Mouse (Mus musculus) layer of hippocampus, adult 11-12 months (tissue): ENCODE data around the gene Itgae.

ENCODE experiments used
- DNase-seq: peaks from one replicate; pipeline ENCODE4 v3.0.0; 2022; ENCODE audit warnings: low spot score

Itgae gene

DNA sequence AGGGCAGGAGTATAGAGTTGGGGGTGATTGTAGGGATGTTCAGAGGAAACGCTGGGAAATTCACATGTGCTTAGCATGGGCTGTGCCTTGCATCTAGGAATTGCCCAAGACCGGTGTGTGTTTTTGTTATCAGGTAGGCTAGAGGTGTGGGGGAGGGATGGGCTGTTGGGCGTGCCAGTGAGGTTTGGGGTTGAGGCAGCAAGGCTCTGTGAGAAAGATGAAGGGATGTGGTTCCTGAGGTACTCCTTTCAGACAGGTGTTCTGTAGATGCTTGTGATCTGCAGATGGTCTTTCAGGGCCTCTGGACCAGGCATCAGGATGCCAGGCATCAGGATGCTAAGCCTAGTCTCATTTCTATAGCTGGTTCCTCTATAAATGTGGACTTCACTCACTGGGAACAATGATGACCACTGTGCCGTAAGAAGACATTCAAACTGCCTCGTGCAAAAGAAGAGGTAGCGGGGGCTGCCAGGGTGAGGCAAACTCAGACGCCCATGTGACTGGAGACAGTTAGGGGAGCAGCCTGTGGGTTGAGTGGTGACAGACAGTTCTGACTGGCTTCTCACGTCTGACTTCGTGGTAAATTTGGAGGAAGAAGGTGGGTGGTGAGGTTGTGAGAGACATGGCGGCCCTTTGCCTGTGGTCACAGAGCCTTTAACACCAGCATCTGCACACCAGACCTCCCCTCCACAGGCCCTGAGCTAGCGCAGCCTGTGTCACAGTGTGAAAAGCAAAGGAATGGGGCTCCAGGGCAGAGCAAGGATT is 4.0 kb downstream of the Itgae start:
- no peak for DNase-seq

DNA sequence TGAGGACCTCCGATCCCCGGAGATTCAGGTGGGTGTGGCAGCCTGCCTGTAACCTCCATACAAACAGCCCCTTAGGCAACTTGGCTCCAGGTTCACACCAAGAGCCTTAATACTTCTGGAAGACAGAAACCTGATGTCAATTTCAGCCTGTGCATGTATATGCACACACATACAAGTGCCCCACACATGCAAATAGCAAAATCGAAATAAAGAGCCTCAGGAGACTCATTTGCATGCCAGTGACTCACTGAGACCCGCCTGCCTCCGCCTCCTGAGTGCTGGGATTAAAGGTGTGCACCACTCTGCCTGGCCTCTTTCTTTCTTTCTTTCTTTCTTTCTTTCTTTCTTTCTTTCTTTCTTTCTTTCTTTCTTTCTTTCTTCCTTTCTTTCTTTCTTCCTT is 8.5 kb downstream of the Itgae start:
- no peak for DNase-seq

DNA sequence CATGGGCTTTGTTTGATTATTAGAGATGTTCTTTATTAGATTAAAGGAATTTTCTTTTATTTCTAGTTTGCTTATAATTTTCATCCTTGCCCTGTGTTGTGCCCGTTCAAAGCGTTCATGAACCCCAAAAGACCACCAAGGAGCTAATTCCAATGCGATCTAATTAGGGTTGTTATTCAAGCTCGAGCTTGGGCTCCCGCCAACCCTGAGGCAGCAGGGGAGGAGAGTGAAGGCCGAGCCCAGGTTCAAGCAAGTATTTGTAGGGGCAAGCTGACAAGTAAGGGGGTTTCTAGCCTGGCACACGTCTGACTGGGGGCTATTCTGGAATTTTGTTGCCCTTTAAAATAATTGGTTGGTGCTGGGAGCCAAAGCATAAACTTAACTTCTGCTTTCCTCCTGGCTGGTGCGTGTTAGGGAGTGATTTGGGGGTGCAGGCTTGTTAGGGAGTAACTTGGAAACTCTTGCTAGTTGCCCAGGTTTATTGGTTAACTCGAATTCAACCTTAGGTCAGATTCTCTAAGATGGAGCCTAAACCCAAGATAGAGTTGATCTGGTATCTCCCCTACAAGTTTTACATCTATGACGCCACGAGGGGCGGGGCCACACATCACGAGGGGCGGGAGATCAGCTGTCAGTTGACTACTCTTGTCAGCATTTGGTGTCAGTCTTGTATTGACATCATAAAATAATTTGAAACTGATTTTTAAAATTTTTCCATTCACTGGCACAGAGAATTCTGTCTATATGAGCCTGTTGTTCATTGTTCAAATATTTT is 9.8 kb downstream of the Itgae start:
- no peak for DNase-seq

DNA sequence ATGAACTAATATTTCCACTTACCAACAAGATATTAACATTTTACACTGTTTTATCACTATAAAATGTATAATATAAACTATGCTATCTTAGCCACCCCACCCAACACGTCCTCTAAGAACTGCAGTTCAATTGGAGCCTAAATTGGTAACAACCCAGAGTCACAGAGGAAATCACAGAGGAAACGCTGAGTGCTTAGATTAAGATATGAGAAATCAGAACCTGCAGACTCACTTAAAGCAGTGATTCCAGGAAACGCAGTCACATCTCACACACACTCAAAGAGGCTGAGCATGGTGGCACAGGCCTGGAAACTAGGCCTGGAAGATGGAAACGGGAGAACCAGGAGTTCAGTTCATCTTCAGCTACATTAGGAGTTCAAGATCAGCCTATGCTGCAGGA is 10.9 kb downstream of the Itgae start:
- no peak for DNase-seq

DNA sequence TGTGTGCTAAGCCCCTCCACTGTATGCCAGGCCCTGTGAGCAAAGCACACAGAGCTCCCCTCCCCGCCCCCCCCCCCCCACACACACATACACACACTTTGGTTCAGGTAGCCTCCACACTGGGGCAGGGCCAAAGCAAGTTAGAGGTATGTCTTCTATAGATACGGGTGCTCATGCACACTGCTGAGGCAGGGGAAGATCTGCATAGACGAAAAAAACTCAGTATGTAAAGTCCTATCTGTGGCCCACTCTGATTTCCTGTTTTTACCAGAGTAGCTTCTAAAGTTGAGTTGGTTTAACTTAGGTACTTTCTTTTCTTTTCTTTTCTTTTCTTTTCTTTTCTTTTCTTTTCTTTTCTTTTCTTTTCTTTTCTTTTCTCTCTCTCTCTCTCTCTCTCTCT is 14.9 kb downstream of the Itgae start:
- no peak for DNase-seq

DNA sequence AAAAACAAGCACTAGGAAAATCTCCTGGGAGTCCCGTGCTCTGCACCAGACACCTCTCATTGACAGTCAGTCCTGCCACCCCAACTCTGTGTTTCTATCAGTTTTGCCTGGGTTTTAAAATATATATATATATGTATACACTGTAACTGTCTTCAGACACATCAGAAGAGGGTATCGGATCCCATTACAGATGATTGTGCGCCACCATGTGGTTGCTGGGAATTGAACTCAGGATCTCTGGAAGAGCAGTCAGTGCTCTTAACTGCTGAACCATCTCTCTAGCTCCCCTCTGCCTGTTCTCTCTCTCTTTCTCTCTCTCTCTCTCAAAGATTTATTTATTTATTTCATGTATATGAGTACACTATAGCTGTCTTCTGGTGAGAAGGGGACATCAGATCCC is 17.0 kb downstream of the Itgae start:
- DNase-seq: peak; percentile 55

DNA sequence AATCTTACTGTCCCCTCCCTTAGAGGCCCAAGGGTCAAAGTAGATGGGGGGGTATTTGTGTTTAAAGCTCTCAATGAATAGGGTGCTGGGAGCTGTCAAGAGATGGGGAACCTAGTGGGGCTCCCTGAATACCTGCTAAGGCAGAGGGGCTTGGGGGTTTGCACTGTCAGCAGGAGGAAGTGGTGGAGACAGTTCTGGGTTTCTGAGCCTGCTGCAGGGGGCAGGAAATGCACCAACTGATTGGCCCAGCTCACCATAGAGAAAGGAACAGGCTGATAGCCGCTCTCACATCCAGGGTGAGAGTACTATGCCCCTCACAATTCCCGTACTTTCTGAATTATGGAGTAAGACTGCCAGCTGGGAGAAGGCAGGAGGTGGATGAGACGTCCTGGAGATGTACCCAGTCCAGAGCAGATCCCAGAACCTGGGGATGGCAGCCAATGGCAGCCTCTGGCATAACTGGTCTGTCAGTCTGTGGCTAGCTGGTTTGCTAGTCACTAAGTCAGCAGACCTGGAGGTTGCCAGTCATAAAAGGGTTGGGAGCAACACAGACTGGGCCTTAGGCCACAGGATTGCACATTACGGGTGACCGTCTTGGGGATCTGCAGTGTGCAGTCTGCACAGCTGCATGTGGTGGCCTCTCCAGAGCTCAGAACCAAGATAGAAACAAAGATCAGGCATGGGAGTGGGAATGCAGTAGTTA is 18.0 kb downstream of the Itgae start:
- no peak for DNase-seq

DNA sequence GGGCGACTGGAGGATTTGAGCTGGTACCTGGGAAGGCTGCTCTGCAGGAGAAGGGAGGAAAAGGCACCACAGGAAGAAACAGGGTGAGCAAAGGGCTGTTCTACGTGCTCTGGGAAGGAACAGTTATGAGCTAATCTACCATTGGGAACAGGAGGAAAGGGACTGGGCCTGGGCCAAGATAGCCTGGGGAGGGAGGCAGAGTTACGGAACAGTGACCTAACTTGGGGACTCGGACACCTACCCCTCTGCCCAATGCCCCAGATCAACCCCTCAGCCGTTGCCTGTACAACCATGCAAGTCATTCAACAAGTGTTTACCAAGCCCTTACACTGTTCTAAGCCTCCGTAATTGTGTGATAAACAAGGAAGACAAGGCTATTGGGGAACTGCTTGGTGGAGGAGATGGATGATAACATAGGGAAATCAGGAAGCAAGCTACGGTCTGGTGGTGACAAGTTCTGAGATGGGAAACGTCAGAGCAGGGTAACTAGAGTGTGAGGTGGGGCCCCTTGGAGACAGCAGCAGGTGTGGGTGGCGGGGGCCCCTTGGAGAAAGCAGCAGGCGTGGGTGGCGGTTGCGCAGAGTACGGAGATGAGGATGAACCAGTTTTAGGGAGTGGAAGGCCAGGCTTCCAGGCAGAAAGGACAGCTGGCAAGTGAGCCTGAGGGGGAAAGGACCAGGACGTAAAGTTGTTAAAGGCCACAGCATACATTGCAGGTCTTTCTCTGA is 18.7 kb downstream of the Itgae start:
- no peak for DNase-seq

DNA sequence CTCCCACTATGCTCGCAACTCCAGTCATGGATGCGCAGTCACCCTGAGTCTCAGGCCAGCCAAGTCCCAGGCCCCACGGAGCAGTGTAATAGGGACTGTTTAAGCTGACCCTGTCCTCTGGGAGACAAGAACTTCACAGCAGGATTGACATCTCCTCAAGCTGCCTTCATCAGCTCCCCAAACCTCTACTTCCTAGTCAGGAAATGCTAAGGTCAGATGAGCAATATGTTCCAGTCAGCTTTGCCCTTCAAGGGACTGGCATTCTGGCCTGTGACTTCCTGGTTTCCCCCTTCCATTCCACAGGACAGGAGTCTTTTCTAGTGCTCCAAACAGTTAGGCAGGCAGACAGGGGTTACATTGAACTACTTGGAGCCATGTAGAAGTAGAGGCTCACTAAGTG is 19.6 kb downstream of the Itgae start:
- DNase-seq: no peak

DNA sequence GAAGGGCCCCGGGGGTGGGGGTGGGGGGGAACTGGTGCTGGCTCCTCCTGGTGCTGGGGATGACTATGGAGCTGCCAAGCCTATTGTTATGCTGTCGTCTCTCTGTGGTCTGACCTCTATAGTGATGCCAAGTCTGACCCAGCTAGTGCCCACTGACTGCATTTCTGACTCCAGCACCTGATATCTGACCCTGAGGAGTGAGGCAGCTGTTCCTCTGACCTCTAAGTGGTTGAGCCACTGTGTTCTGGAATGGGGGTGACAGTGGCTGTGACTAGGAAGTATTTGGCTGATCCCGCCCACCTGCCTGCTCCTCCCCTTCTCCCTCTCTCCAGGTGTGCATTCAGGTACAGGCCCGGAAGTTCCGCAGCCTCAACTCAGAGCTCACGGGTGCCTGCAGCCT is 21.0 kb downstream of the Itgae start:
- DNase-seq: no peak

DNA sequence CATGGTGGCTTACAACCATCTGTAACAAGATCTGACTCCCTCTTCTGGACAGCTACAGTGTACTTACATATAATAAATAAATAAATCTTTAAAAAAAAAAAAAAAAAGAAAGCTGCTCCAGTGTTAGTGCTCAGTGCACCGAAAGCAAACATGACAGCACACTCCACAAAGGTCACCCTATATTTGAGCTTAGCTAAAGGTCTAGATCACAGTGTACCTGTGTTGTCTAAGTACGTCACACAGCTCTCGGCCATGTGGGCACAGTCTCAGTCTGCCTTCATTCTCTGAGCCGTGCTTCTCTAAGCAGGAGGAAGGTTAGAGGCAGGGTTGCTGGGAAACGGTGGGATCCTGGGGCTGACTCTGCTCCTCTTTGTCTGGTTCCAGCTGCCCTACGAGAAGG is 36.1 kb downstream of the Itgae start:
- DNase-seq: no peak

DNA sequence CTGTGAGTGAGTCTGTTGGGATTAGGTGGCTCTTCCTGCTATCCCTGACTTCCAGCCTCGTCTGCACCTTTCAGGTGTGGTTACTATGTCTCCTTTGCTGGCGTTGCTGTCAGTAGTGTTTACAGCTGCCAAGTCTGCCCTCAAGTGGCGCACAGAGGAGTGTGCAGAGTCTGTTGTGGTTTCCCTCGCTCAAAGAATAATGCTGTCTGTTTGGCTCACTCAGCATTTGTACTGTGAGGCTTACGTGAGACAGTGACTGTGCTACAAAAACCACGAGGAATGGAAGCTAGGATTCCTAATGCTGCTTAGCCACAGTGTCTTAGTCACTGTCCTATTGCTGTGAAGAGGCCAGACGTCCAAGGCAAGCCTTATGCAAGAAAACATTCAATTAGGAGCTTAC is 40.6 kb downstream of the Itgae start:
- DNase-seq: peak; percentile 25

DNA sequence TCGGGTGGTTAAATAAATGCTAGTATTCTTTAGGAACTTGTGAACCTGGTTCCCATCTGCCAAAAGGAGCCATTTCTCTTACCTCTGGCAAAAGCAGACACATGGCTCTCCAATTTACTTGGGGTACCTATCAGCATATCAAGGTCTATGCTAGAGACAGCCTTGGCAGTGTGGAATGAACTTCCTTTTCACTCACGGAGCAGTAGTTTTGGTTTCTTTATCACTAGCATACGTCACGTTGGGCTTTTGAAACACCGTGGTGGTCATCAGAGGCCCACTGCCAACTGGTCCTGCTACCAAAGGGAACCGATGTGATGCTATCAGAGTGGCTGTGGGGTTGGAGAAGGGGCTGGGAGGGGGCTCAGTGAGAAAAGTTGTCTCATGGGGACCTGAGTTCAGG is 42.6 kb downstream of the Itgae start:
- no peak for DNase-seq

DNA sequence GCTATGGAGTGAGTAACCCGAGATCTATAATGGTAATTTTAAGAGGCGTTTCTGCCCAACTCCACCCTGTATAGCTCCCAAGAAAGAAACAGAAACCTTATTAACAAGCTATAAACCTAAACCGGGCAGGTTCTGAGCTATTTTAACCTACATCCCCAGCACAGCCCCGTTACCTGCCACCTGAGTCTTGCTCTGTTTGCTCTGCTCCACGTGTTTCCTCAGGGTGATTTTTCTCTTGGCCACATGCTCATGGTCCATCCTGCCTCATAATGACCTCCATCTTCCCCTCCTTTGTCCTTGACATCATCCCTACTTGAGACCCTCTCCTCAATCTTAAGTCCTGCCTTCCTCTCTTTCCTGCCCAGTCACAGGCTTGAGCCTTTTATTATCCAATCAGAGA is 43.8 kb downstream of the Itgae start:
- DNase-seq: no peak

DNA sequence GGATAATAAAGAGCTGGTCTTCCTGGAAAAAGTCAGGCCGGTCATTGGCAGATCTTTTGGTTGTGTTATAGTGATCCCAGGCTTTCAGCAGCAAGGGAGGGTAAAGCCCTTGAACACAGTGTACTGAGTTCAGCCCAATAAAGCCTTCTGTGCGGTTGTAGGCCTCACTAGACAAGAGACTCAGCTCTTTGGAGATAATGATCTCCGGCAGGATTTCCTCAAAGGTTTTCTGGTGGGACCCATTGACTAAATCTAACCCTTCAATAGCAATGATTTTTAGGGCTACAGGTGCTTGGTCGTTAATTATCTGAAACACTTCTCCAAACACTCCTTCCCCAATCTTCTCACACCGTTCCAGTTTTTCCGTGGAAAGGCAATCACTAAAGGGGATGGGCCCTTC is 46.2 kb downstream of the Itgae start:
- no peak for DNase-seq

DNA sequence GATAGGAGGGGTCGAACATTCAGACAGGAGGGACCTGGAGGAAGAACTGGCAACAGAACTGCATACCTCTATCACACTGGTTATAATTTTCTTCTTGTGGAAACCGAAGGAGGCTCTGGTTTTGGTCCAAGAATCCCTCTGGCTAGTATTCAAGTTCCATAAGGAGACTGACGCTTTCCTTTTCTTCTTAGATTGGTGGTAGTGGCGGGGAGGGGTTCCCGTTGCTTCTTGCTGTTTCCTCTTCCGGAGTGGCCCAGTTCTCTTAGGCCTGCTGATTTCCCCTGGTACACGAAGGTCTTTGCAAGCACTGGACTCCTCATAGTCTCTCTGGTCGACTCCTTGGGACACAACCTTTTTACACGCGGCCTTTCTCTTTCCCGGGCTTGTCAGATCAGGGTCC is 46.7 kb downstream of the Itgae start:
- DNase-seq: no peak

DNA sequence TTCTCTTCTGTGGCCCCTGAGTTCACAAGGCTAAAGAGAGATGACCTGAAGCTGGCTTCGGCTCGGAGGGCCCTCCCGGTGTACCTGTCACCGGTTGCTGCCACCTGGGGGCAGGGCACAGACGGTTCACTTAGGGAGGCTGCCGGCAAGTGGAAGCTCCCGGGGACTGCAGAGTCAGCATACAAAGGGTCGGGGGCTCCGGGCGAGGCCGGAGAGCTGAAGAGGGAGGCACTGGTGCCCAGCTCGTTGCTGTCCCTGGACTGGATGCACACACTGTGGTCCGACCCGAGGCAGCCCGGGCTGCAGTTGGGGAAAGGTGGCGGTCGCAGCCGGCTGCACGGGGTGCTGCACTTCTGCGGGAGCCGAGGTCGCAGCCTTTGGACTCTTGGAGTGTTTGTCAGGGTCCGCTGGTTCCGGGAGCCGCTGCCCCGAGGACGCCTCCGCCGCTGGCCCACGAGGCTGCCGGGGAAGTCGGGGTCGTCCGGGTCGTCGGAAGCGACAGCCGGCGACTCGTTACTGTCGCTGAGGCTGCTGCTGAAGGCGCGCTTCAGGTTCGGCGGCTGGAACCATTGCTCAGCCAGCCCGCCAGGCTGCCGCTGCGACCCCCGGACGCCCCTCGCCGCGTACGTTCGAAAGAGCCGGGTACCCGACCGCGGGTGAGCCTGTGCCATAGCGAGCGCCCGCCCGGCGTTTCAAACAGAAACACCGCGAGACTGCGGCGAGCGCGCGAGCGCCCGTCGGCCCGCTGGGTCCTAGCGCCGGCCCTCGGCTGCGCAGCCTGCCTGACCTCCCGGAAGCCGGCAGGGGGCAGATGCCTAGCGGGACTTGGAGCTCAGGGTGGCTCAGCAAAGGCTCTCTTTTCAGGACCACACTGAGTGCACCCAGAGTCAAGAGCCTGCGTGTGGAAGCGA is 47.5 kb downstream of the Itgae start, which contains the start of gene Haspin:
TSS of gene Haspin (minus strand) at position 704 of the 911 bp plus-strand sequence.
- peak; percentile 88 for DNase-seq

DNA sequence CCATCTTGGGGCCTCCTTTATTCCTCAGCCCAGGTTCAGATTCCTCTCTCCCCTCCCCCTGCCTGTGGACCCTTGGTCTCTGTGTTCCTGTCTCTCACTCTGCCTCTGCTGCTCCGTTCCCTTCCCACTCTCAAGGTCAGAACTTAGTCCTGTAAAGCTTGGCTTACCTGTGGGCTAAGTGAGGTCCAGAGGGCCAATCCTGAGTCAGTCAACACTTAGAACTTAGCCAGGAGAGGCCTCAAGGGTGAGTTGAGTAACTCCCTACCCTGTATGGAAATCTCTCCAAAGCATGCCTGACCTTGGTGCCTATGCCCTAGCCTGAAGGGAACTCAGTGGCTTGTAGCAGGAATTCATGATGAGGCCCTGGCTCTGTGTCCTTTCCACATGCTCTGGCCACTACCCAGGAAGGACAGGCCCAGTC is 53.9 kb downstream of the Itgae start:
- no peak for DNase-seq

DNA sequence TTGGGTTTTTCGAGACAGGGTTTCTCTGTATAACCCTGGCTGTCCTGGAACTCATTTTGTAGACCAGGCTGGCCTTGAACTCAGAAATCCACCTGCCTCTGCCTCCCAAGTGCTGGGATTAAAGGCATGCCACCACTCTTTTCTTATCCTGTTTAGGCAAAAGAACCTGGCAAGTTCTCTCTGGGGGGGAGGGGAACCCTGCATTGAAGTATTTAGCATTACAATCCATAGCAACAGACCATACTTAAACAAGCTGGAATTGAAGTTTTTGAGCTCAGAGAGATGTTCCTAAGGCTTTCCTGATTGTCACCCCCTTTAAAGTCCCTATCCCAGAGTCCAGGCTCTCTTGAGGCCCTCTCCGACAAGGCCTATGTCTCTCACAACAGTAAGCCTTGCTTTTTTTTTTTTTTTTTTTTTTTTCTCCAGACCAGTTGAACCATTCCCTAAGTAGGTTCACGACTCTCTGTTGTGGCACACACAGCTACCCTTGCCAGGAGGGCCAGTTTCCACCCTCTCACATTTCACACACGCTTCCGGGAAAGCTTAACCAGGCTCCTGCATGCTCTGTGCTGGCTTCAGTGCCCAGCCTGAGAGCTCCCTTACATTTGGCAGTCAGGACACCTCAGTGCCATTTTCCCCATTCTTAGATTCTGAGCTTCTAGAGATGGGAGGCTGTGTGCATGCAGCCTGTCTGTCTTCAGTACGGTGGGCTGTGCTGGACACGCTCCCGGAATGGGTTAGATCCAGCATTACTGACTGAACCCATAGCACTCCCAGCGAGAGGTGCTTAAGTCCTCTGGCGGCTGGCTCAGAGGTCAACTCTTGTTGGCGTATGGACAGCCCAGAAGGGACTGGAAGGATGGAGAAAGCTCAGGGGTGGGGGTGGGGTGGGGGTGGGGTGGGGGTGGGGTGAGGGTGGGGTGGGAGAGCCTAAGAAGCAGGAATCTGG is 55.9 kb downstream of the Itgae start:
- DNase-seq: no peak

DNA sequence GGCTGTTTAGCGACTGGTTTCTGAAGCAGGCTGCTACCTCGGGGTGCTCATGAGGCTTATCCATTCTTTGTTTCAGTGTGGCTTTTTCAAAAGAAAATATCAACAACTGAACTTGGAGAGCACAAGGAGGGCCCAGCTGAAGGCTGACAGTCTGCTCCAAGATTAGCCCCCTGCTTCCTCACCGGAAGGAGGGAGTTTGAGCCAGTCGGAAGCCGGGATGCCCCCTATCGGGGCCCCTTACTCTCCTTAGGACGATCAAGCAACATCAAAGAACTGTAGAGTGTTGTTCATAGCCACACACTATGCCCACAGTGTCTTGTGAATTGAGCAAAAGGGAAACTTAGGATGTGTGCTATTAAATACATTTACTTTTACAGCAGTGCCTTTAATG is 56.6 kb downstream of the Itgae start:
- DNase-seq: no peak
